Mouse (Mus musculus) forebrain, postnatal 0 days (tissue): ENCODE data around the gene Ccdc63. TPM values are rescaled to one million over a fixed set of nuclear protein-coding genes. Genes with fewer than 3 reads are reported as not detected.
A peak's percentile ranks its signal among the peaks of the same experiment; 100 is the strongest.
"Not testable (repeated sequence)": the region's sequence is repeated elsewhere in the genome, so short reads cannot be mapped to it uniquely, and the experiment has no call there.

Source experiments
- ATAC-seq: fragments of 200-750 bp; cut with Nextera tagmentation; 2 replicates; pipeline ENCODE4 v1.8.0; 2017; ENCODE audit warnings: mild to moderate bottlenecking, moderate library complexity
- DNase-seq: peaks from one replicate; pipeline ENCODE4 v3.0.0-alpha.2; 2015
- H3K27ac ChIP-seq: fragments of 300-500 bp; sonication (generic); 2 replicates; pipeline ENCODE4 v1.5.1; 2014; ENCODE audit warnings: low read depth, mild to moderate bottlenecking, antibody characterized with exemption, low read length, moderate library complexity, mixed read lengths
- H3K27me3 ChIP-seq: fragments of 300-500 bp; sonication (generic); 2 replicates; pipeline ENCODE4 v1.6.1; 2014; ENCODE audit warnings: mild to moderate bottlenecking, low read length, mixed read lengths; ENCODE audit not compliant: insufficient read depth
- H3K36me3 ChIP-seq: fragments of 300-500 bp; sonication (generic); 2 replicates; pipeline ENCODE4 v1.6.1; 2014; ENCODE audit warnings: mild to moderate bottlenecking, moderate library complexity; ENCODE audit not compliant: insufficient read depth
- H3K4me1 ChIP-seq: fragments of 300-500 bp; sonication (generic); 2 replicates; pipeline ENCODE4 v1.6.1; 2014; ENCODE audit warnings: antibody characterized with exemption; ENCODE audit not compliant: insufficient read depth
- H3K4me2 ChIP-seq: fragments of 300-500 bp; sonication (generic); 2 replicates; pipeline ENCODE4 v1.6.1; 2014; ENCODE audit warnings: low read depth, mild to moderate bottlenecking, moderate library complexity
- H3K4me3 ChIP-seq: fragments of 300-500 bp; sonication (generic); 2 replicates; pipeline ENCODE4 v1.5.1; 2014; ENCODE audit warnings: low read depth, low read length, mixed read lengths
- H3K9ac ChIP-seq: fragments of 300-500 bp; sonication (generic); 2 replicates; pipeline ENCODE4 v1.6.1; 2014; ENCODE audit warnings: mild to moderate bottlenecking
- H3K9me3 ChIP-seq: fragments of 300-500 bp; sonication (generic); 2 replicates; pipeline ENCODE4 v1.6.1; 2016; ENCODE audit warnings: low read length
- CTCF ChIP-seq: sonication (generic); IDR thresholded peaks from 2 replicates; pipeline ENCODE4 v1.5.1; 2016; ENCODE audit warnings: antibody characterized with exemption, control low read depth, low read depth
- WGBS: fragments of 180-500 bp; shearing (Covaris S2); extraction: QIAGEN DNeasy Blood & Tissue Kit; methylation state at CpG from one replicate; pipeline ENCODE4 v1.1.7; 2014; 5-methylcytosine and 5-hydroxymethylcytosine counted together
- polyA plus RNA-seq: library from polyadenylated mRNA; unstranded; fragments of >200 nt; fragmentation: Nextera tagmentation; extraction: Ambion mirVana; gene quantifications from 2 replicates; pipeline ENCODE4 v1.2.1, GENCODE M21; 2015
- total RNA-seq: library from RNA; depleted of rRNA; stranded (reverse); fragments of >200 nt; gene quantifications from 2 replicates; pipeline ENCODE4 v1.2.3, GENCODE M21; 2014; rRNA removed

The Ccdc63 gene
- total RNA-seq, result 0.43 TPM in 1 of 2 replicates, not detected in the other
- 0.08 and 0.16 TPM in 2 replicates for polyA plus RNA-seq

GRCm38 (mm10) chr5:122140723-122141122, at the start of gene Ccdc63:
TSS of gene Ccdc63 (minus strand) at chr5:122140823.
- WGBS, result 92% methylated on average over 3 of the region's 3 CpGs
- Histone ChIP-seq H3K27me3 (no peaks in the 10 kb centered on the region), H3K9me3 (no peaks in the 10 kb centered on the region), H3K4me1 (no peaks in the 10 kb centered on the region), H3K9ac (no peak within 1 kb of the TSS), H3K4me3 (no peak within 1 kb of the TSS), H3K4me2 (no peak within 1 kb of the TSS), H3K27ac (no peak within 1 kb of the TSS), H3K36me3 (no peaks in the 10 kb centered on the region)
- TF ChIP-seq CTCF, result no peak
- ATAC-seq (no peak), DNase-seq (no peak)

- H3K9ac ChIP-seq, result no peak overlapping the region
- H3K4me3 ChIP-seq, result no peak overlapping the region
- no peak for ATAC-seq
- TF ChIP-seq CTCF, result no peak
- H3K36me3 ChIP-seq, result no peaks in the 10 kb centered on the region
- no peaks in the 10 kb centered on the region for H3K9me3 ChIP-seq
- no peak overlapping the region for H3K4me2 ChIP-seq
- DNase-seq, result no peak
- no peak overlapping the region for H3K27ac ChIP-seq
- no peaks in the 10 kb centered on the region for H3K27me3 ChIP-seq
- WGBS, result 56% methylated on average over 3 of the region's 3 CpGs
- H3K4me1 ChIP-seq, result no peaks in the 10 kb centered on the region
Observed at GRCm38 (mm10) chr5:122189115-122189514, 48.5 kb upstream of the Ccdc63 start.

- 90% methylated on average over 6 of the region's 6 CpGs for WGBS
- H3K4me1 ChIP-seq, H3K4me3 ChIP-seq, H3K27ac ChIP-seq, H3K36me3 ChIP-seq, H3K4me2 ChIP-seq, DNase-seq, H3K27me3 ChIP-seq, H3K9ac ChIP-seq, ATAC-seq, H3K9me3 ChIP-seq: not testable (repeated sequence)
Observed at GRCm38 (mm10) chr5:122184858-122185257, 44.2 kb upstream of the Ccdc63 start.

- Histone ChIP-seq H3K4me1 (no peaks in the 10 kb centered on the region), H3K36me3 (no peaks in the 10 kb centered on the region), H3K4me2 (no peak overlapping the region), H3K9me3 (no peaks in the 10 kb centered on the region), H3K27me3 (no peaks in the 10 kb centered on the region), H3K4me3 (no peak overlapping the region), H3K27ac (no peak overlapping the region), H3K9ac (no peak overlapping the region)
- DNase-seq (no peak), ATAC-seq (no peak)
- 96% methylated on average over 7 of the region's 7 CpGs for WGBS
- TF ChIP-seq CTCF, result no peak
Observed at GRCm38 (mm10) chr5:122184283-122184806, 43.7 kb upstream of the Ccdc63 start.

GRCm38 (mm10) chr5:122179665-122180064, 39.0 kb upstream of the Ccdc63 start:
- H3K4me3 ChIP-seq, result no peak overlapping the region
- peaks cover 18% of the 10 kb centered on the region; the same call in 1 of the 2 replicates for H3K36me3 ChIP-seq
- H3K4me2 ChIP-seq, result no peak overlapping the region
- 33% methylated on average over 6 of the region's 6 CpGs for WGBS
- no peak overlapping the region for H3K27ac ChIP-seq
- no peak for TF ChIP-seq CTCF
- H3K9ac ChIP-seq, result no peak overlapping the region
- H3K27me3 ChIP-seq, result no peaks in the 10 kb centered on the region
- ATAC-seq, result no peak
- DNase-seq, result no peak
- no peaks in the 10 kb centered on the region for H3K9me3 ChIP-seq
- no peaks in the 10 kb centered on the region for H3K4me1 ChIP-seq

- ATAC-seq, result peak; percentile 75
- Histone ChIP-seq H3K9ac (no peak overlapping the region), H3K4me2 (no peak overlapping the region), H3K9me3 (no peaks in the 10 kb centered on the region), H3K36me3 (peaks cover 40% of the 10 kb centered on the region), H3K4me1 (no peaks in the 10 kb centered on the region), H3K4me3 (no peak overlapping the region), H3K27me3 (no peaks in the 10 kb centered on the region), H3K27ac (no peak overlapping the region)
- 43% methylated on average over 1 of the region's 1 CpGs for WGBS
- TF ChIP-seq CTCF, result peak; percentile 63
- DNase-seq, result peak; percentile 67
Observed at GRCm38 (mm10) chr5:122176398-122176797, 35.8 kb upstream of the Ccdc63 start.

GRCm38 (mm10) chr5:122175961-122176360, 35.3 kb upstream of the Ccdc63 start:
- H3K4me1 ChIP-seq, result no peaks in the 10 kb centered on the region
- no peaks in the 10 kb centered on the region for H3K27me3 ChIP-seq
- H3K4me2 ChIP-seq, result no peak overlapping the region
- H3K4me3 ChIP-seq, result no peak overlapping the region
- peaks cover 45% of the 10 kb centered on the region for H3K36me3 ChIP-seq
- H3K9me3 ChIP-seq, result no peaks in the 10 kb centered on the region
- no peak overlapping the region for H3K27ac ChIP-seq
- WGBS, result 87% methylated on average over 7 of the region's 7 CpGs
- ATAC-seq (no peak), DNase-seq (no peak)
- TF ChIP-seq CTCF, result no peak
- H3K9ac ChIP-seq, result no peak overlapping the region
